Mouse (Mus musculus): Measurements from ENCODE around the gene Olfr460. TPM values are rescaled to one million over a fixed set of nuclear protein-coding genes. Genes with fewer than 3 reads are reported as not detected.

The Olfr460 gene
- polyA plus RNA-seq (2017; shearing (Covaris generic)): 0.29 TPM

DNA sequence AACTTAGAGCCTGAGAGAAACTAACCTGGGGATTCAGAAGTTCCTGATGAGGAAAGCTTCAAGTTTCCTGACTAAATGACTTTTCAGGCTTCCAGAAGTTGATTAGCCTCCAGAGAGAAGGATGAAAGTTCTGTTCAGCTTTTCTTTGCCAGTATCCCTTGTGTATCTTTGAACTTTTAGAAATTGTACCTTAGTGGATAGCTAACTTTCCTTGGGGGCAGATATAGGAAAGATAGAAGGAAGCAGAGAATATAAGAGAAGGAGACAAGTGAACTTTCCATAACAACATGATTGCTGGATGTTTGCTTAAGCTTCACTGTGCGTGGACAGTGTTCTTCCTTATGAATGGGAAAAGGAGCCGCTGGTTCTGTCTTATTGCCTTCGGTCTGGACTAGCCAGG, at the start of gene Olfr460:
TSS of gene Olfr460 (plus strand) at position 301 of the 400 bp plus-strand sequence.

DNA sequence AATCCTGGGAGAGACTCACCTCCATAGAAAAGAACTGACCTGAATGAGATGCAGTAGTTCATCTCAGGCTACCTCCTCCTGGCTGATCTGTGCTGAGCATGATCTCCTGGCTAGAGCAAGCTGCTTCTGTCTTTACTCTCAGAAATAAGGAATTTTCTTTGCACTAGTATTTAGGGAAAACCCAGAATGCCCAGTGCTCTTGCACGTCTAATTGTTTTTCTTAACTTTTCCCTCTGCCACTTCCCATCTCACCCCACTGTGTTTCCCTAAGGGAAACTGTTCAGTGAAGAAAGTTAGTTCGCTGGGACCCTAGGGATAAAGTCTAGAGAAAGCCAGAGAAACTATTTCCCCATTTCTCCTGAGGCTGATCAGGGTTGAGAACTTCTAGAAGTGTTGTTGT, 14.3 kb upstream of the Olfr460 start, which contains the start of gene Olfr461:
TSS of gene Olfr461 (minus strand) at position 101 of the 400 bp plus-strand sequence.

DNA sequence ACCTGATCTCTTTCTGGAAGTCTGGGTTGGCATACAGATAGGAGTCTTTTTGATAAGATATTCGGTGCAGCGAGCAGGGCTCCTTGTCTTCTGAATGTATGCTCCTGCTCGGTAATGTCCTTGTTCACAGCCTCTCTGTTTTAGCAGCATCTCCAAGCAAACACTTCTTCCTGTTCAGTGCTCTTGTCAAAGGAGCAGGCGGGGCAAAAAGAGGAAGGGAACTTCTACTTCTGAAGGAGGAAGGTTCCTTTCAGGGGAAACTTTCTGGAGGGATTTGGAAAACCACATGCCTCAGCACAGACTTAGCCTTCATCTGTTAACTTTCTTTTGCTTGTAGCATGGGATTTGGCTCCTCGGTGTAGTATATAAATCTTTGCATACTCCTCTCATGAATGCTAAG, 16.4 kb downstream of the Olfr460 start, which contains the start of gene Clec5a:
TSS of gene Clec5a (minus strand) at position 177 of the 400 bp plus-strand sequence.

DNA sequence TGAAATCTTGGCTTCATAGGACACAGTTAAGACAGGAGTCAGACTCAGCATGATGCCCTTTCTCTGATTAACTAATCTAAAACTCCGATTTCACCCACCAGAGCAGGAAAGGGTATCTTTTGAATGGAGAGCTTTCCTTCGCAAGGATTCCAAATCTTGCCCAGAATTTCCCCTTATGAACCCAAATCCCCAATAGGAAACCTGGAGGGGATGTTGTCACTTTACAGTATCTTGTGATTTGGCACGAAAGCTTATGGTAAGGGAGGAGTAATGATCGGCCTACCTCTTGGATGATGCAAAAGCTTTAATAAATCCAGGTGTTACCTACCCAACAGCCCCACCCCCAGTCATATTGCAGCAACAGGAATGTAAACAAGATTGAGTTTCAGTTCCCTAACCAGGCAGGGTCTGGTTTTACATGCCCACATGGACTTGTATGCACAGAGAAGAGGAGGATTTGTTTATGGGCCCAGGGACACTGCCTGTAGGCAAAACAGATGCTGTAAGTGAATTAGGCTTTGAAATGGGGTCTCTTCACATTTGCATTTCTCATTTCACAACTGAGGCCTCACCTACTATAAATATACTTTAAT, 44.1 kb downstream of the Olfr460 start, which contains the start of gene Tas2r138:
TSS of gene Tas2r138 (minus strand) at position 51 of the 593 bp plus-strand sequence.

Other genes with a start within 250 kb of the Olfr460 start
- 37.7 TPM for gene Agk, start 244.3 kb upstream of the Olfr460 start, polyA plus RNA-seq (2017; shearing (Covaris generic))
- 20.2 TPM for gene E330009J07Rik, start 133.4 kb upstream of the Olfr460 start, polyA plus RNA-seq (2017; shearing (Covaris generic))
- gene Wee2, start 130.4 kb upstream of the Olfr460 start, polyA plus RNA-seq (2017; shearing (Covaris generic)): not detected
- gene Ssbp1, start 98.1 kb upstream of the Olfr460 start, polyA plus RNA-seq (2017; shearing (Covaris generic)): 68.2 TPM
- not detected for gene Tas2r137, start 78.3 kb upstream of the Olfr460 start, polyA plus RNA-seq (2017; shearing (Covaris generic))
- not detected for gene Tas2r108, start 76.0 kb upstream of the Olfr460 start, polyA plus RNA-seq (2017; shearing (Covaris generic))
- not detected for gene Prss37, start 50.0 kb upstream of the Olfr460 start, polyA plus RNA-seq (2017; shearing (Covaris generic))
- not detected for gene Olfr461, start 14.4 kb upstream of the Olfr460 start, polyA plus RNA-seq (2017; shearing (Covaris generic))
- gene Clec5a, start 16.3 kb downstream of the Olfr460 start, polyA plus RNA-seq (2017; shearing (Covaris generic)): not detected
- not detected for gene Tas2r138, start 43.8 kb downstream of the Olfr460 start, polyA plus RNA-seq (2017; shearing (Covaris generic))
- 0.10 TPM for gene Mgam, start 59.3 kb downstream of the Olfr460 start, polyA plus RNA-seq (2017; shearing (Covaris generic))